Mouse (Mus musculus) MEL (cell line): ENCODE measurements around the gene P2rx7.

Experiments used
- CTCF ChIP-seq, 3 experiments: IDR thresholded peaks in 2 of 3; conservative IDR thresholded peaks in 1 of 3; 2 replicates each; pipeline ENCODE4 v1.5.1; 2011 to 2012; ENCODE audit warnings: low read length in 3 of 3, low read depth in 2 of 3, mild to moderate bottlenecking in 2 of 3, improper control_type of control experiment in 1 of 3, inconsistent platforms in 1 of 3, mixed read lengths in 1 of 3, moderate library complexity in 1 of 3; ENCODE audit not compliant: control insufficient read depth in 1 of 3, insufficient read depth in 1 of 3, poor library complexity in 1 of 3, severe bottlenecking in 1 of 3
- EP300 ChIP-seq, 2 experiments: IDR thresholded peaks; 2 replicates each; pipeline ENCODE4 v1.6.1; 2011; ENCODE audit warnings: improper control_type of control experiment in 2 of 2, low read length in 2 of 2, low read depth in 1 of 2, mild to moderate bottlenecking in 1 of 2
- GATA1 ChIP-seq: IDR thresholded peaks from 2 replicates; pipeline ENCODE4 v1.6.1; 2011; ENCODE audit warnings: low read depth, low read length, improper control_type of control experiment
- NRF1 ChIP-seq: IDR thresholded peaks from 2 replicates; pipeline ENCODE4 v1.6.1; 2014; ENCODE audit warnings: low read depth, mild to moderate bottlenecking, inconsistent platforms, low read length, improper control_type of control experiment, moderate library complexity; ENCODE audit not compliant: poor library complexity, insufficient read depth, severe bottlenecking
- POLR2A ChIP-seq, 2 experiments: IDR thresholded peaks; 2 replicates each; pipeline ENCODE4 v1.6.1; 2011 to 2012; ENCODE audit warnings: low read length in 2 of 2, mild to moderate bottlenecking in 2 of 2, control low read depth in 1 of 2, improper control_type of control experiment in 1 of 2, low read depth in 1 of 2, moderate library complexity in 1 of 2; ENCODE audit not compliant: control insufficient read depth in 1 of 2, insufficient read depth in 1 of 2, poor library complexity in 1 of 2
- UBTF ChIP-seq: IDR thresholded peaks from 2 replicates; pipeline ENCODE4 v1.6.1; 2012; ENCODE audit warnings: low read depth, mild to moderate bottlenecking, inconsistent platforms, low read length, improper control_type of control experiment, moderate library complexity, borderline replicate concordance; ENCODE audit not compliant: insufficient read depth
- USF2 ChIP-seq, 2 experiments: IDR thresholded peaks; 2 replicates each; pipeline ENCODE4 v1.6.1; 2011 to 2012; ENCODE audit warnings: improper control_type of control experiment in 2 of 2, low read length in 2 of 2, borderline replicate concordance in 1 of 2, inconsistent platforms in 1 of 2, low read depth in 1 of 2, mild to moderate bottlenecking in 1 of 2; ENCODE audit not compliant: insufficient read depth in 1 of 2
- ZKSCAN1 ChIP-seq: IDR thresholded peaks from 2 replicates; pipeline ENCODE4 v1.6.1; 2012; ENCODE audit warnings: low read depth, mild to moderate bottlenecking, inconsistent platforms, low read length, improper control_type of control experiment, moderate library complexity

- no peak for TF ChIP-seq CTCF (IDR thresholded peaks at IDR 0.05 in 2 of 3, conservative IDR thresholded peaks at IDR 0.05 in 1 of 3; ENCODE audit: control insufficient read depth in 1 of 3, insufficient read depth in 1 of 3, low read depth in 2 of 3, low read length in 3 of 3, poor library complexity in 1 of 3, severe bottlenecking in 1 of 3)
- TF ChIP-seq ZKSCAN1 = no peak
- TF ChIP-seq GATA1 = no peak
- no peak for TF ChIP-seq EP300 (IDR thresholded peaks at IDR 0.05; ENCODE audit: low read depth in 1 of 2, low read length in 2 of 2)
- TF ChIP-seq NRF1 = no peak
- no peak for TF ChIP-seq POLR2A (IDR thresholded peaks at IDR 0.05; ENCODE audit: control insufficient read depth in 1 of 2, insufficient read depth in 1 of 2, low read depth in 1 of 2, low read length in 2 of 2, poor library complexity in 1 of 2)
- no peak for TF ChIP-seq USF2 (IDR thresholded peaks at IDR 0.05; ENCODE audit: borderline replicate concordance in 1 of 2, insufficient read depth in 1 of 2, low read depth in 1 of 2, low read length in 2 of 2)
- TF ChIP-seq UBTF = no peak
Observed at GRCm38 (mm10) chr5:122736761-122737160, 93.0 kb downstream of the P2rx7 start.
